Comparison of ENCODE assay signal across 11 mouse cellular contexts in the genomic region with DNA sequence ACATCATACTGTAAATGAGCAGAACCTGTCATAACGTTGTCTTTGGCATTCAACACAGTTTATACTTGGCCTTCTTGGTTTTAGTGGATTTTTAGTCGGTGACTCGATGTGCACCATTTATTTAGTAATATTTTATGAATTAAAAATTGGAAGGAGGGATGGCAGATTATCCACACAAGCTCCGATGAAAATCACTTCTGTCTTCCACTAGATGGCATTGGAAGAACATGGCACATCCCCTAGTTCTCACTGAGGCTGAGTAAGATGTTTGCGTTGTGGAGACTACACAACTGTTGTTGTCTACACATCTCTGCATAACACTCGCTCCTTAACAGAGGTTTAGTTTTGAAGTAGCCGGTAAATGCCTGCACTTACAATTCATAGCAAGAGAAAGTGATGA.
DNase-seq lines count a peak whose midpoint lies in the region; ATAC-seq lines count a peak whose summit lies in the region.
"Had no signal": no experiment of that assay in that cellular context is flagged by ENCODE, and none has a peak within 500 bp of the region (broad histone marks: within the 10 kb centered on the region; RNA-seq: fewer than 3 reads in every experiment).

No protein-coding gene starts in this region.

- no peak overlapping the region for H3K9ac ChIP-seq in hindbrain, embryonic 16.5 days (ENCODE audit: low read depth, low read length)
- H3K9ac ChIP-seq in hindbrain, embryonic 13.5 days = no peak overlapping the region
- H3K9ac ChIP-seq in neural tube, embryonic 14.5 days (replicated peaks; ENCODE audit: low read depth, low read length) = no peak overlapping the region
- H3K9ac ChIP-seq: liver, embryonic 12.5 days; neural tube, embryonic 13.5 days had no signal

- 67% methylated on average over 7 of the region's 7 CpGs for WGBS in hindbrain, embryonic 16.5 days
- 67% methylated on average over 7 of the region's 7 CpGs for WGBS in hindbrain, embryonic 13.5 days
- WGBS in neural tube, embryonic 14.5 days = 69% methylated on average over 7 of the region's 7 CpGs

- no peak overlapping the region for H3K4me2 ChIP-seq in hindbrain, embryonic 16.5 days (ENCODE audit: low read length)
- H3K4me2 ChIP-seq in hindbrain, embryonic 13.5 days = no peak overlapping the region
- H3K4me2 ChIP-seq in neural tube, embryonic 14.5 days (ENCODE audit: low read depth, low read length) = no peak overlapping the region
- H3K4me2 ChIP-seq: liver, embryonic 12.5 days; neural tube, embryonic 13.5 days had no signal

- H3K4me3 ChIP-seq in hindbrain, embryonic 16.5 days (ENCODE audit: low read length) = no peak overlapping the region
- H3K4me3 ChIP-seq in hindbrain, embryonic 13.5 days = no peak overlapping the region
- H3K4me3 ChIP-seq in neural tube, embryonic 14.5 days (ENCODE audit: low read depth, low read length) = no peak overlapping the region
- H3K4me3 ChIP-seq: liver, embryonic 12.5 days; neural tube, embryonic 13.5 days had no signal

- peak; percentile 11 to 38 for DNase-seq in cerebellum, postnatal 14 days
- DNase-seq in cerebellum, adult 11-12 months = no peak
- DNase-seq in neural tube, embryonic 10.5 days (ENCODE audit: extremely low spot score, low spot score) = no peak
- no peak for DNase-seq in right cerebral cortex, postnatal 14 days
- DNase-seq in spleen, postnatal 14 days (ENCODE audit: low spot score in 2 of 2) = no peak
- DNase-seq: kidney, postnatal 14 days had no signal

- no peaks in the 10 kb centered on the region for H3K27me3 ChIP-seq in hindbrain, embryonic 16.5 days (replicated peaks; ENCODE audit: control insufficient read depth, insufficient read depth, low read length)
- H3K27me3 ChIP-seq in hindbrain, embryonic 13.5 days = no peaks in the 10 kb centered on the region
- H3K27me3 ChIP-seq in neural tube, embryonic 14.5 days (ENCODE audit: control insufficient read depth, insufficient read depth, low read length) = no peaks in the 10 kb centered on the region
- H3K27me3 ChIP-seq: liver, embryonic 12.5 days; neural tube, embryonic 13.5 days had no signal

- no peaks in the 10 kb centered on the region for H3K36me3 ChIP-seq in hindbrain, embryonic 16.5 days (ENCODE audit: control insufficient read depth, insufficient read depth, low read length)
- no peaks in the 10 kb centered on the region for H3K36me3 ChIP-seq in hindbrain, embryonic 13.5 days
- H3K36me3 ChIP-seq in neural tube, embryonic 14.5 days (ENCODE audit: control insufficient read depth, insufficient read depth, low read length) = no peaks in the 10 kb centered on the region
- H3K36me3 ChIP-seq: liver, embryonic 12.5 days; neural tube, embryonic 13.5 days had no signal

- H3K4me1 ChIP-seq in hindbrain, embryonic 16.5 days (ENCODE audit: control insufficient read depth, insufficient read depth, low read depth, low read length) = no peaks in the 10 kb centered on the region
- H3K4me1 ChIP-seq in hindbrain, embryonic 13.5 days (replicated peaks) = no peaks in the 10 kb centered on the region
- no peaks in the 10 kb centered on the region for H3K4me1 ChIP-seq in neural tube, embryonic 14.5 days (ENCODE audit: control insufficient read depth, insufficient read depth, low read length)
- H3K4me1 ChIP-seq: liver, embryonic 12.5 days; neural tube, embryonic 13.5 days had no signal

- ATAC-seq in hindbrain, embryonic 16.5 days = peak; percentile 77
- no peak for ATAC-seq in hindbrain, embryonic 13.5 days (ENCODE audit: low FRiP score)
- ATAC-seq in neural tube, embryonic 14.5 days (ENCODE audit: low read depth) = peak; percentile 74
- ATAC-seq: liver, embryonic 12.5 days had no signal

- no peak overlapping the region for H3K27ac ChIP-seq in hindbrain, embryonic 16.5 days (ENCODE audit: low read depth, low read length)
- no peak overlapping the region for H3K27ac ChIP-seq in hindbrain, embryonic 13.5 days
- no peak overlapping the region for H3K27ac ChIP-seq in neural tube, embryonic 14.5 days (ENCODE audit: low read depth, low read length)
- H3K27ac ChIP-seq: liver, embryonic 12.5 days; neural tube, embryonic 13.5 days had no signal

- no peaks in the 10 kb centered on the region for H3K9me3 ChIP-seq in hindbrain, embryonic 16.5 days (ENCODE audit: control insufficient read depth, low read length)
- H3K9me3 ChIP-seq in hindbrain, embryonic 13.5 days = no peaks in the 10 kb centered on the region
- H3K9me3 ChIP-seq in neural tube, embryonic 14.5 days (ENCODE audit: control insufficient read depth, low read length) = no peaks in the 10 kb centered on the region
- H3K9me3 ChIP-seq: liver, embryonic 12.5 days; neural tube, embryonic 13.5 days had no signal

Comparison
In these comparisons a context has a peak if more than half of its experiments do, and no peak if none do; other contexts are left out.
1. DNase-seq: peak in cerebellum, postnatal 14 days (2 of 2); none in cerebellum, adult 11-12 months (single experiment), neural tube, embryonic 10.5 days (single experiment), right cerebral cortex, postnatal 14 days (single experiment) and spleen, postnatal 14 days (0 of 2).